Mouse (Mus musculus): ENCODE results near the gene Lpcat2b. TPM values are rescaled to one million over a fixed set of nuclear protein-coding genes. Genes with fewer than 3 reads are reported as not detected.
A peak's percentile ranks its signal among the peaks of the same experiment; 100 is the strongest.

Lpcat2b gene
- polyA plus RNA-seq, 1 experiment = not detected

DNA sequence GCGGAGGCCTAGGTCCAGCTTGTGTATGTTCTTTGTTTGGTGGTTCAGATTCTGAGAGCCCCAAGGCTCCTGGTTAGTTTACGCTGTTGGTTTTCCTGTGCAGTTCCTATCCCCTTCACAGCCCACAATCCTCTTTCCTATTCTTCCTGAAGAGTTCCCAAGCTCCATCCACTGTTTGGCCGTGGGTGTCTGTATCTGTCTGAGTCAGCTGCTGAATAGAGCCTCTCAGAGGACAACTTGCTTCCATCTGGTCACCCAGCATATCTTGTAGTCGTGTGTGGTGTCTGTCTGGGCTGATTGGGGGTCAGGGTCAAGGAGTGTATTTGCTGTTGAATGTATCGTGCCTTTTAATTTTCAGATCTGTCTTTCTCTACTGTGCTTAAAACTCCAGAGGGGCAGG is 10.5 kb downstream of the Lpcat2b start:
- H3K9me3 ChIP-seq = no peaks in the 10 kb centered on the region
- TF ChIP-seq FLI1 (IDR thresholded peaks at IDR 0.05; ENCODE audit: low read length) = no peak
- TF ChIP-seq GATA1 (IDR thresholded peaks at IDR 0.05; ENCODE audit: borderline replicate concordance, low read length) = no peak
- peak overlapping the region; percentile 42 for H3K4me3 ChIP-seq (replicated peaks)
- peaks cover 9% of the 10 kb centered on the region for H3K36me3 ChIP-seq (replicated peaks; ENCODE audit: low read length)
- H3K27me3 ChIP-seq (replicated peaks) = no peaks in the 10 kb centered on the region
- H3K4me1 ChIP-seq = peaks cover 72% of the 10 kb centered on the region

DNA sequence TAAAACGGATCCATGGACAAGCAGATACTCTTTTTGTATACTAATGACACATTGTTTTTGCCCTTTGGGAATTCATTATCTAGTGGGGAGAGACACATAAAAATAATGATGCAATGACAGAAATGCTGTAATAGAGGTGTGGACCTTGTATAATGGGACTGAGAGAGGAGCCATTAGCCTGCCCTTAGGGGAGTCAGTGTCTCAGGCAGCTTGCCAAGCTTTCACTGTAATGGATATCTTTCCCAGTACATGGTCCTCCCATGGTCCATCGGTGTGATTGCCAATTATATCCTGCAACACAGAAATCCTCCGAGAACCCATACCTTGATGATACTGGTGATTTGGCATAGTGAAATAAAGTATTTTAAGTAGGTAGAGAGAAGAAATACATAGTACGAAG is 12.9 kb downstream of the Lpcat2b start:
- Histone ChIP-seq H3K4me1 (peaks cover 66% of the 10 kb centered on the region), H3K27me3 (replicated peaks) (no peaks in the 10 kb centered on the region), H3K9me3 (no peaks in the 10 kb centered on the region), H3K4me3 (replicated peaks) (no peak overlapping the region), H3K36me3 (replicated peaks; ENCODE audit: low read length) (peaks cover 9% of the 10 kb centered on the region)
- TF ChIP-seq FLI1 (IDR thresholded peaks at IDR 0.05; ENCODE audit: low read length) (no peak), GATA1 (IDR thresholded peaks at IDR 0.05; ENCODE audit: borderline replicate concordance, low read length) (no peak)

DNA sequence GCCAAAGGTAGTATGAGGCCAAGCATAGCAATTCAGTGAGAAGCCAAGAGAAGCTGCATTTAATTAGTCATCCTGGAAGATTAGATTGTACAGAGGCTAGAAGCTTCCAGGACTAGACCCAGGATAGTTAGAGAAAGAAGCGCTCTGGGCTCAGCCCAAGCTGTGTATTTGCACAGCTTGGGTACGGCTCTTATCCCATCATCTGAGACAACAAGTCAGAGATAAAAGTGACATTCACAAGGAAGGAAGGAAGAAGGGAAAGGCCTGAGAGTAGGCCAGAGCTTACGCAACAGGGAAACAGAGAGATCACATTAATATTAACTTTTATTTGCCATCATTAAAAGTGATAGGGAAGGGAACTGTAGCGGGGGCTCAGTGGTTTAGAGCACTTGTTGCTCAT is 16.6 kb downstream of the Lpcat2b start:
- no peak overlapping the region for H3K4me3 ChIP-seq (replicated peaks)
- peaks cover 41% of the 10 kb centered on the region for H3K4me1 ChIP-seq
- peaks cover 17% of the 10 kb centered on the region for H3K36me3 ChIP-seq (replicated peaks; ENCODE audit: low read length)
- TF ChIP-seq FLI1 (IDR thresholded peaks at IDR 0.05; ENCODE audit: low read length) (no peak), GATA1 (IDR thresholded peaks at IDR 0.05; ENCODE audit: borderline replicate concordance, low read length) (no peak)
- H3K27me3 ChIP-seq (replicated peaks) = no peaks in the 10 kb centered on the region
- H3K9me3 ChIP-seq = no peaks in the 10 kb centered on the region

DNA sequence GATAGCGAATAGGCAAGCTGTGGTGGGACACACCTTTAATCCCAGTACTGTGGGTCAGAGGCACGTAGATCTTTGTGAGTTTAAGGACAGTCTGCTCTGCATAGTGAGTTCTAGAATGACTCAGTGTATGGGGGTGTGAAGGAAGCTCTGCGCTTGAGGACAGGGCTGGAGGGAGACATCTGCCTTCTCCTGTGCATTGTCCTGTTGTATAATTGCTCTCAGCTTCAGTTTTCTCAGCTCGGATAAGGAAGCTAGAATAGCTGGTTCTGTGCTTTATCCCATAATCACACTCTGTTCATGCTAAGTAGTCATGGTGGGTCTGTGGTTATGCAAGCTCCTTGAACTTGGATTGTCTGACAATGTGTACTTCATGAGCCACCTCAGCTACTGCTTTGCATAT is 17.4 kb downstream of the Lpcat2b start:
- Histone ChIP-seq H3K4me1 (peaks cover 33% of the 10 kb centered on the region), H3K27me3 (replicated peaks) (no peaks in the 10 kb centered on the region), H3K36me3 (replicated peaks; ENCODE audit: low read length) (peaks cover 25% of the 10 kb centered on the region), H3K9me3 (no peaks in the 10 kb centered on the region), H3K4me3 (replicated peaks) (no peak overlapping the region)
- TF ChIP-seq FLI1 (IDR thresholded peaks at IDR 0.05; ENCODE audit: low read length) = no peak
- no peak for TF ChIP-seq GATA1 (IDR thresholded peaks at IDR 0.05; ENCODE audit: borderline replicate concordance, low read length)

DNA sequence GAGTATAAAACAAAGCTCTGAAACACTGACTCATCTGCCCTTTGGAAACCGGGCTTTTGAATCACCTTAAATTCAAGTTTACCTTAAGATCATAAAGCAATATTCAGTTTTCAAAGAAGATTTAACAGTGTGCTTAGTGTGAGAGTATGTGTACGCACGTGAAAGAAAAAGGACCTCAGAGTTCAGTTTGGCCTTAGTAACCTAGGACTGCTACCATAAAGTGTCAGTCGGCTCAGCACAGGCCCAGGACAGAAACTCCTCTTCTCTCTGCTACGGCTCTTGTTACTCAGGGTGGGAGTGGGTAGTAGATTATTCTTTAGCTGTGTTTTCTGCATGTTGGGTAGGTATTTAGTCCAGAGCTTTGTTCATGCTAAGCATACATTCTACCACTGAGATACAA is 18.3 kb downstream of the Lpcat2b start:
- peaks cover 33% of the 10 kb centered on the region for H3K4me1 ChIP-seq

DNA sequence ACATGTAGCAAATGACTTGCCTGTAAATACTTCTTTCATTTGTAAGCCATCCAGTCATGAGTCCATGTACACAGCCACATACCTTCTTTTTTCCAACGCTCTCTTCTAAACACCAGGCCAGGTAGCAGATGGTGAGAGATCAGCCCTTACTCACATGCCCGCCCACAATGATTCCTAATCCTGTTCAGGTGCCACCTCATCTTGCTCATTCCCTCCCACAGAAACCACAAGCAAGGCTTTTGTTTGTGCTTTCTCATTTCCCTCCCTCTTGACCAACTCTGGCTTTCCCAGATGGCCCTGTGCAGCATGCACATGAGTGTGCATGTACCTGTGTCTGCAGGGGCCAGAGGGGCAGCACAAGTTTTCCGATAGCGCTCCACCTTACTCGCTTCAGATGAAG is 18.9 kb downstream of the Lpcat2b start:
- TF ChIP-seq FLI1 (IDR thresholded peaks at IDR 0.05; ENCODE audit: low read length) = no peak
- TF ChIP-seq GATA1 (IDR thresholded peaks at IDR 0.05; ENCODE audit: borderline replicate concordance, low read length) = no peak
- Histone ChIP-seq H3K4me3 (replicated peaks) (no peak overlapping the region), H3K4me1 (peaks cover 37% of the 10 kb centered on the region), H3K9me3 (no peaks in the 10 kb centered on the region), H3K36me3 (replicated peaks; ENCODE audit: low read length) (peaks cover 34% of the 10 kb centered on the region), H3K27me3 (replicated peaks) (no peaks in the 10 kb centered on the region)

More for the DNA sequence above, 18.3 kb downstream of the Lpcat2b start:
- Histone ChIP-seq H3K27me3 (replicated peaks) (no peaks in the 10 kb centered on the region), H3K4me3 (replicated peaks) (no peak overlapping the region), H3K36me3 (replicated peaks; ENCODE audit: low read length) (peaks cover 27% of the 10 kb centered on the region), H3K9me3 (no peaks in the 10 kb centered on the region)
- TF ChIP-seq FLI1 (IDR thresholded peaks at IDR 0.05; ENCODE audit: low read length) = no peak
- no peak for TF ChIP-seq GATA1 (IDR thresholded peaks at IDR 0.05; ENCODE audit: borderline replicate concordance, low read length)

DNA sequence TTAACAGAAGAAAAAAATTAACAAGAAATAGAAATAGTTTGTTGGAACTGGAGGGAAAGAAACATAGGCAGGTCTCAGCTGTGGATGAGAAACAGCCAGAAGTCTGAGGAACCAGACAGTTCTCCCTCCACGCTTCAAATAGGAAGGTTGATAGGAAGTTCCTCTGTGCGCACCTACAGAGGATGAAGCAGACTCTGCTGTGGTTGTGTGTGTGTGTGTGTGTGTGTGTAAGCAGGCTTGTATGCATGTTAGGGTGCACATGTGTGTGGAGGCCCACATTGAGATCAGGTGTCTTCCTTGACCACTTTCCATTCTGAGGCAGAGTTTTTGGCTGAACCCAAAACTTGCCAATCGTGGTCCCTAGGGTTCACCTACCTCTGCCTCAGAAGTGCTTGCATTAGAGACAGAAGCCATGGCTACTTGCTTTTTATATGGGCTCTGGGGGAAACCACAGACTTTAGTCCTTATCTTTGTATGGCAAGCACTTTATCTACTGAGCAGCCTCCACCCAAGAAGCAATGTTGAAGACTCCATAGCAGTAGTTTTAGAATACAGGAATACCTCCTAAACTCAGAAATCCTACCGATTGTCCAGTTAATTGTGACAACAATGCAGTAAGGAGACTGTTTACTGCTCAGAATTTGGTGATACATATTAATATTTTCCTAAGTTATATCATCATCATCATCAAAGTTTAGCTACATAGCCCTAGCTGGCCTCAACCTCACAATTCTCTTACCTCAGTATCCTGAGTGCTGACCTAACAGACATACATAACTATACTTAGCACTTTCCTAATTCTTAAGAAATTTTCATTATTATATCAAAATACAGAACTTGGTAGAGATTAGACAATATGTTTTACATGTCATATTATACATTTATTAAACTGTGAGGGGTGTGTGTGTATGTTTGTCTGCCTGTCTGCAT is 31.1 kb downstream of the Lpcat2b start:
- peak overlapping the region; percentile 38 for H3K4me3 ChIP-seq (replicated peaks)

DNA sequence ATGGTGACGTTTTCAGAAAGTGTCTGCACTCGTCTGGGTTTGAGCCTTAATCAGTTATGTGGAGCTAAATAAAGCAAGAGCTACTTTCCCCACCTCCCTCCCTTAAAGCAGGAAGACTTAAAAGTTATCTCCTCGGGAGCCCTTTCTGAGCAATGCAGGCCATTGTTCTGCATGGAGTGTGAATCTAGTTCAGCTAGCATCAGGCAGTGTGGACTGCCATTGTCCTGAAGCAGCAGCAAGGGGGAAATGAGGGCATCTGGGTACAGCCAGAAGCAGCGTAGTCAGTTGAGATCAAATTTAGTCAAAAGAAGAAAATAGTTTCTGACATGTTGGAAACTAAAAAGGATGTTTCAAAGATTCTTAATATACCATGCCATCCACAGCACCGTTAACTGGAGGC is 35.2 kb downstream of the Lpcat2b start:
- peaks cover 11% of the 10 kb centered on the region for H3K36me3 ChIP-seq (replicated peaks; ENCODE audit: low read length)
- H3K9me3 ChIP-seq = no peaks in the 10 kb centered on the region
- peaks cover 37% of the 10 kb centered on the region for H3K4me1 ChIP-seq
- no peak overlapping the region for H3K4me3 ChIP-seq (replicated peaks)
- TF ChIP-seq FLI1 (IDR thresholded peaks at IDR 0.05; ENCODE audit: low read length) (no peak), GATA1 (IDR thresholded peaks at IDR 0.05; ENCODE audit: borderline replicate concordance, low read length) (no peak)
- no peaks in the 10 kb centered on the region for H3K27me3 ChIP-seq (replicated peaks)

More for the DNA sequence above, 31.1 kb downstream of the Lpcat2b start:
- H3K9me3 ChIP-seq = no peaks in the 10 kb centered on the region
- peaks cover 34% of the 10 kb centered on the region for H3K4me1 ChIP-seq
- peaks cover 9% of the 10 kb centered on the region for H3K36me3 ChIP-seq (replicated peaks; ENCODE audit: low read length)
- H3K27me3 ChIP-seq (replicated peaks) = no peaks in the 10 kb centered on the region
- no peak for TF ChIP-seq GATA1 (IDR thresholded peaks at IDR 0.05; ENCODE audit: borderline replicate concordance, low read length)

DNA sequence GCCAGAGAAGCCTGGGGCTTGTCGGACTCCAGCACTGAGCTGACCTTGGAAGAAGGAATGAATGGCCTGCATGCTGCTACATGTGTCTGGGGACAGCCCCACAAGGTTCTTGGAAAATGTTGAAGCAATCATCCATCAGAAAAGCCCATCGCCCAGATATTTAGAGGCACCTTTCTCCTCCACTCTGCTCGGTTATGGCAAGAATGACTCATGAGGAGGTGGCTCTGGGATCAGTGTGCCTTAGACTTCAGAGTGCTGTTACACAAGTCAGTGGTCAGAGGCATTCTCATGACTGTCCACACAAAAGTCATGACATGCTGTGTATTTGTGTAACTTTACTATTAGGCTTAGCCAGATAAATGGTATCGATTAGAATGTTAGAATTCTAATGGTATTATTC is 35.7 kb downstream of the Lpcat2b start:
- H3K9me3 ChIP-seq = no peaks in the 10 kb centered on the region
- no peaks in the 10 kb centered on the region for H3K27me3 ChIP-seq (replicated peaks)
- TF ChIP-seq FLI1 (IDR thresholded peaks at IDR 0.05; ENCODE audit: low read length) (no peak), GATA1 (IDR thresholded peaks at IDR 0.05; ENCODE audit: borderline replicate concordance, low read length) (no peak)
- H3K36me3 ChIP-seq (replicated peaks; ENCODE audit: low read length) = peaks cover 10% of the 10 kb centered on the region
- H3K4me3 ChIP-seq (replicated peaks) = no peak overlapping the region
- peaks cover 36% of the 10 kb centered on the region for H3K4me1 ChIP-seq

DNA sequence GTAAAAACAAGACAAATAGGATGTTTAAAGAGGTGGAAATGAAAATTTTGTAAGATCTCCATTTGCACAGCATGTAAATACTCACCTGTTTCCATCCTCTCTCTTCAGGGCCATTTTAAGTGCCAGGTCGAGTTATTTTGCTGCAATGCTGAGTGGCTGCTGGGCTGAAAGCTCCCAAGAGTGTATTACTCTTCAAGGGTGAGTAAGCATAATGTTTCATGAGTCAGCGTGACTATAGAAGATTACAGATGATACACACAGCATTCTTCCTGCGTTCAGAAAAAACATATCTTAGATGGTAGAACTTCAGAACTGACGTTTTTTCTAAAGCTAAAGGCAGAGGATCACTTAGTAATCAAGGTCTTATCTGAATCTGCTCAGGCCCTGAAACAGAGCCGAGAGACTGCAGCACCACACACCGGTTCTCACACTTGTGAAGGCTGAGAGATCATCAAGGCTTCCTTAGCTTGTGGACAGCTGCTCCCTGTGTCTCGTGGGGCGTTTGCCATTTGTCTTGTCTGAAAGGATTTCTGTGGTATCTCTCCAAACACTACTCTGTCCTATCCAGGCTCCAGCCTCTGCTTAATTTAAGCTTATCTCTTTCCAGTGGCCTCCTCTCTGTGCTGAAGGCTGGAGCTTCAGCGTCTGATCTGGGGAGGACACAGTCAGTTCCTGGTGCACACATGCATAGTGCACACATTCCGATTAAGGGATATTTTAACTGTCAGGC is 39.4 kb downstream of the Lpcat2b start:
- no peak for TF ChIP-seq GATA1 (IDR thresholded peaks at IDR 0.05; ENCODE audit: borderline replicate concordance, low read length)
- Histone ChIP-seq H3K36me3 (replicated peaks; ENCODE audit: low read length) (peaks cover 25% of the 10 kb centered on the region), H3K4me3 (replicated peaks) (no peak overlapping the region), H3K4me1 (peaks cover 32% of the 10 kb centered on the region), H3K27me3 (replicated peaks) (no peaks in the 10 kb centered on the region), H3K9me3 (peaks cover 4% of the 10 kb centered on the region)

Data from megakaryocyte, embryonic 14.5 days (primary cell).